Mouse (Mus musculus) cerebellum, adult 8-10 months (tissue): ENCODE data around the gene Glod4.

Experiments used
- DNase-seq: peaks from one replicate; pipeline ENCODE4 v3.0.0; 2022

The Glod4 gene

GRCm38 (mm10) chr11:76242901-76243810 lies at the start of gene Glod4, which contains the start of gene Mrm3:
Gene Glod4, minus strand, starts transcription at chr11:76243725.
Gene Mrm3, plus strand, starts transcription at chr11:76243715.
- peak; percentile 91 for DNase-seq

GRCm38 (mm10) chr11:76292831-76293230 lies 49.3 kb upstream of the Glod4 start:
- no peak for DNase-seq

GRCm38 (mm10) chr11:76292398-76292797 lies 48.9 kb upstream of the Glod4 start:
- DNase-seq, result no peak

GRCm38 (mm10) chr11:76291960-76292359 lies 48.4 kb upstream of the Glod4 start:
- no peak for DNase-seq

- peak; percentile 87 for DNase-seq
These were observed 46.8 kb upstream of the Glod4 start for GRCm38 (mm10) chr11:76290367-76290766.

- DNase-seq, result no peak
These were observed 45.1 kb upstream of the Glod4 start for GRCm38 (mm10) chr11:76288645-76289044.

GRCm38 (mm10) chr11:76287301-76287700 lies 43.8 kb upstream of the Glod4 start:
- no peak for DNase-seq

GRCm38 (mm10) chr11:76286534-76287126 lies 43.1 kb upstream of the Glod4 start:
- DNase-seq, result no peak

- no peak for DNase-seq
These were observed 42.0 kb upstream of the Glod4 start for GRCm38 (mm10) chr11:76285431-76286075.

GRCm38 (mm10) chr11:76283841-76284240 lies 40.3 kb upstream of the Glod4 start:
- no peak for DNase-seq

- DNase-seq, result no peak
These were observed 36.4 kb upstream of the Glod4 start for GRCm38 (mm10) chr11:76279971-76280370.

GRCm38 (mm10) chr11:76278960-76279852 lies 35.7 kb upstream of the Glod4 start:
- no peak for DNase-seq

GRCm38 (mm10) chr11:76272440-76272839 lies 28.9 kb upstream of the Glod4 start:
- DNase-seq, result peak; percentile 64

GRCm38 (mm10) chr11:76268521-76269065 lies 25.1 kb upstream of the Glod4 start:
- DNase-seq, result no peak

- DNase-seq, result no peak
These were observed 24.5 kb upstream of the Glod4 start for GRCm38 (mm10) chr11:76268001-76268459.

GRCm38 (mm10) chr11:76267550-76267949 lies 24.0 kb upstream of the Glod4 start:
- no peak for DNase-seq

- no peak for DNase-seq
These were observed 19.3 kb upstream of the Glod4 start for GRCm38 (mm10) chr11:76262611-76263351.

- DNase-seq, result no peak
These were observed 17.7 kb upstream of the Glod4 start for GRCm38 (mm10) chr11:76261224-76261623.

- no peak for DNase-seq
These were observed 16.9 kb upstream of the Glod4 start for GRCm38 (mm10) chr11:76260208-76261050.

- no peak for DNase-seq
These were observed 15.0 kb upstream of the Glod4 start for GRCm38 (mm10) chr11:76258511-76258910.
